Mouse (Mus musculus) intestine, postnatal 0 days (tissue): ENCODE measurements at regions not wholly inside any gene's neighbourhood (a gene's known extent, or its start where the extent isn't known, plus 50 kb on each side); places are given as distances from the start of the nearest gene placed in this dataset.

Experiments
- ATAC-seq: fragments of 200-750 bp; cut with Nextera tagmentation; 2 replicates; pipeline ENCODE4 v1.8.0; 2017; ENCODE audit warnings: mild to moderate bottlenecking, moderate TSS enrichment, moderate library complexity
- H3K27ac ChIP-seq: fragments of 300-500 bp; sonication (generic); 2 replicates; pipeline ENCODE4 v1.5.1; 2014; ENCODE audit warnings: mild to moderate bottlenecking, low read depth, low read length, moderate library complexity
- H3K27me3 ChIP-seq: fragments of 300-500 bp; sonication (generic); replicated peaks from 2 replicates; pipeline ENCODE4 v1.6.1; 2014; ENCODE audit warnings: low read length, mixed read lengths; ENCODE audit not compliant: control insufficient read depth, insufficient read depth
- H3K36me3 ChIP-seq: fragments of 300-500 bp; sonication (generic); 2 replicates; pipeline ENCODE4 v1.6.1; 2014; ENCODE audit warnings: mild to moderate bottlenecking, moderate library complexity; ENCODE audit not compliant: control insufficient read depth, insufficient read depth
- H3K4me1 ChIP-seq: fragments of 300-500 bp; sonication (generic); replicated peaks from 2 replicates; pipeline ENCODE4 v1.6.1; 2014; ENCODE audit warnings: antibody characterized with exemption, low read length, mixed read lengths; ENCODE audit not compliant: control insufficient read depth, insufficient read depth
- H3K4me2 ChIP-seq: fragments of 300-500 bp; sonication (generic); replicated peaks from 2 replicates; pipeline ENCODE4 v1.6.1; 2014; ENCODE audit warnings: low read depth, mild to moderate bottlenecking, moderate library complexity
- H3K4me3 ChIP-seq: fragments of 300-500 bp; sonication (generic); 2 replicates; pipeline ENCODE4 v1.5.1; 2014; ENCODE audit warnings: low read depth, low read length
- H3K9ac ChIP-seq: fragments of 300-500 bp; sonication (generic); 2 replicates; pipeline ENCODE4 v1.6.1; 2014; ENCODE audit warnings: mild to moderate bottlenecking, low read depth, low read length
- H3K9me3 ChIP-seq: fragments of 300-500 bp; sonication (generic); 2 replicates; pipeline ENCODE4 v1.6.1; 2016; ENCODE audit warnings: mixed run types; ENCODE audit not compliant: control insufficient read depth
- CTCF ChIP-seq: sonication (generic); IDR thresholded peaks from 2 replicates; pipeline ENCODE4 v1.5.1; 2016; ENCODE audit warnings: low read depth, mild to moderate bottlenecking, control low read depth, antibody characterized with exemption, moderate library complexity
- WGBS: fragments of 180-500 bp; shearing (Covaris S2); extraction: QIAGEN DNeasy Blood & Tissue Kit; methylation state at CpG from one replicate; pipeline ENCODE4 v1.1.7; 2014; 5-methylcytosine and 5-hydroxymethylcytosine counted together

- H3K9me3 ChIP-seq = no peaks in the 10 kb centered on the region
- whole genome bisulfite sequencing = 73% methylated on average over 5 of the region's 5 CpGs
- no peak overlapping the region for H3K4me2 ChIP-seq
- no peak overlapping the region for H3K27ac ChIP-seq
- no peak for ATAC-seq
- TF ChIP-seq CTCF = no peak
- no peaks in the 10 kb centered on the region for H3K4me1 ChIP-seq
- H3K9ac ChIP-seq = no peak overlapping the region
- H3K4me3 ChIP-seq = no peak overlapping the region
- H3K27me3 ChIP-seq = no peaks in the 10 kb centered on the region
- no peaks in the 10 kb centered on the region for H3K36me3 ChIP-seq
Measured at GRCm38 (mm10) chr16:5411819-5412385, 156.1 kb upstream of the Eef2kmt start.

- H3K36me3 ChIP-seq = no peaks in the 10 kb centered on the region
- no peak overlapping the region for H3K9ac ChIP-seq
- WGBS = 4% methylated on average over 11 of the region's 11 CpGs
- H3K4me2 ChIP-seq = no peak overlapping the region
- no peak overlapping the region for H3K27ac ChIP-seq
- no peak overlapping the region for H3K4me3 ChIP-seq
- peak; percentile 84 for TF ChIP-seq CTCF
- no peaks in the 10 kb centered on the region for H3K4me1 ChIP-seq
- no peaks in the 10 kb centered on the region for H3K27me3 ChIP-seq
- no peak for ATAC-seq
- no peaks in the 10 kb centered on the region for H3K9me3 ChIP-seq
Measured at GRCm38 (mm10) chr16:5406711-5407110, 150.9 kb upstream of the Eef2kmt start.

GRCm38 (mm10) chr16:5393336-5393735, 137.6 kb upstream of the Eef2kmt start:
- Histone ChIP-seq H3K9ac (no peak overlapping the region), H3K9me3 (0 out of 2 replicates have a peak, but pooled peaks cover 2% of the 10 kb centered on the region), H3K4me1 (no peaks in the 10 kb centered on the region), H3K4me2 (no peak overlapping the region), H3K27ac (no peak overlapping the region), H3K36me3 (no peaks in the 10 kb centered on the region), H3K27me3 (no peaks in the 10 kb centered on the region), H3K4me3 (no peak overlapping the region)
- TF ChIP-seq CTCF = no peak
- ATAC-seq = no peak
- WGBS = 70% methylated on average over 5 of the region's 5 CpGs

- ATAC-seq = no peak
- 41% methylated on average over 4 of the region's 4 CpGs for WGBS
- H3K4me2 ChIP-seq = no peak overlapping the region
- no peaks in the 10 kb centered on the region for H3K9me3 ChIP-seq
- no peak overlapping the region for H3K27ac ChIP-seq
- H3K36me3 ChIP-seq = no peaks in the 10 kb centered on the region
- no peak overlapping the region for H3K4me3 ChIP-seq
- no peak overlapping the region for H3K9ac ChIP-seq
- TF ChIP-seq CTCF = no peak
- H3K27me3 ChIP-seq = no peaks in the 10 kb centered on the region
- no peaks in the 10 kb centered on the region for H3K4me1 ChIP-seq
Measured at GRCm38 (mm10) chr16:5382930-5383329, 127.1 kb upstream of the Eef2kmt start.

- TF ChIP-seq CTCF = no peak
- no peaks in the 10 kb centered on the region for H3K27me3 ChIP-seq
- H3K4me3 ChIP-seq = no peak overlapping the region
- 26% methylated on average over 6 of the region's 6 CpGs for WGBS
- no peaks in the 10 kb centered on the region for H3K9me3 ChIP-seq
- no peaks in the 10 kb centered on the region for H3K4me1 ChIP-seq
- H3K36me3 ChIP-seq = no peaks in the 10 kb centered on the region
- no peak overlapping the region for H3K9ac ChIP-seq
- no peak overlapping the region for H3K4me2 ChIP-seq
- no peak for ATAC-seq
- no peak overlapping the region for H3K27ac ChIP-seq
Measured at GRCm38 (mm10) chr16:5382228-5382884, 126.6 kb upstream of the Eef2kmt start.

GRCm38 (mm10) chr16:5380626-5381025, 124.8 kb upstream of the Eef2kmt start:
- Histone ChIP-seq H3K9me3 (no peaks in the 10 kb centered on the region), H3K27me3 (no peaks in the 10 kb centered on the region), H3K9ac (no peak overlapping the region), H3K4me3 (no peak overlapping the region), H3K4me1 (no peaks in the 10 kb centered on the region), H3K4me2 (no peak overlapping the region), H3K27ac (no peak overlapping the region), H3K36me3 (no peaks in the 10 kb centered on the region)
- no peak for TF ChIP-seq CTCF
- ATAC-seq = no peak
- 80% methylated on average over 3 of the region's 3 CpGs for WGBS
